In the genomic region with DNA sequence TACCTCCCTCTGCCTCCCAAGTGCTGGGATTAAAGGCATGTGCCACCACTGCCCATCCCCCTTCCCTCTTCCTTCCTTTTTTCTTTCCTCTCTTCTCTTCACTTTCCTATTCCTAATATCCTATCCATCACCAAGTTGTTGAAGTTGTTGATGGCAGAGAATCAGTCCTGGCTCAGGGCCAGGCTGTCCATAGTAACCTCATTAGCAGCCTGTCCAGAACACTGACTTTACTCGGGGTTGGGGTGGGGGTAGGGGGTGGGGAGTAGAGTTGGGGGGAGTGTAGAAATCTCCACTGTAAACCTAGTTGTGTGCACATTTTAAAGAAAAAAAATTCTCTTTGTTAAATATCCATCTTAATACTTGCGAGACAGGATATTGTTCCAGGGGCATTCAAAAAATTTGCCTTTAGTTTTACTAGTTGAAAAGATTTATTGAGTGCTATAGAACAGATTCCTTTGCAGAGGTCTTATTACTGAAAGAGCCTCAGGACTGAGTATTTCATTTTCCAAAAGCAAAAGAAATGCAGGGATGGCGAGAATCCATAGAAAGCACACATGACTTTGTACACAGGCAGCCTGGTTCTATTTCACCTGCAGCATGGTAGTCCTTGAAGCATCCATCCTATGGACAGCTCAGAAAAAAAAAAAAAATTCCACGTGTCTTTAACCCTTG, we compare ENCODE assay signal across 18 mouse cellular contexts.
"Had no signal": no experiment of that assay in that cellular context is flagged by ENCODE, and none has a peak within 500 bp of the region (broad histone marks: within the 10 kb centered on the region; RNA-seq: fewer than 3 reads in every experiment).

No protein-coding gene starts in this region.

- H3K4me3 ChIP-seq: intestine, embryonic 15.5 days; kidney, embryonic 15.5 days; layer of hippocampus, adult 2 months; liver, embryonic 15.5 days; megakaryocyte, embryonic 14.5 days; neural tube, embryonic 13.5 days had no signal

- H3K4me2 ChIP-seq: hindbrain, embryonic 14.5 days; intestine, embryonic 15.5 days; kidney, embryonic 15.5 days; liver, embryonic 15.5 days; midbrain, embryonic 11.5 days; neural tube, embryonic 13.5 days had no signal

- DNase-seq: kidney, adult 2 months; kidney, postnatal 4 days; lung, adult 2 months; retina, postnatal 1 day; right cerebral cortex, postnatal 4 days; spleen, adult 18-20 months; thymus, adult 18-20 months; thymus, postnatal 25 days had no signal

- H3K36me3 ChIP-seq: intestine, embryonic 15.5 days; kidney, embryonic 15.5 days; liver, embryonic 15.5 days; neural tube, embryonic 13.5 days had no signal

- ATAC-seq: intestine, embryonic 15.5 days; midbrain, embryonic 16.5 days had no signal

- H3K27ac ChIP-seq: hindbrain, embryonic 14.5 days; intestine, embryonic 15.5 days; kidney, embryonic 15.5 days; layer of hippocampus, adult 2 months; liver, embryonic 15.5 days; macrophage; neural tube, embryonic 13.5 days had no signal

- H3K9me3 ChIP-seq: intestine, embryonic 15.5 days; kidney, embryonic 15.5 days; liver, embryonic 15.5 days; neural tube, embryonic 13.5 days had no signal

- H3K27me3 ChIP-seq: intestine, embryonic 15.5 days; kidney, embryonic 15.5 days; liver, embryonic 15.5 days; neural tube, embryonic 13.5 days had no signal

- H3K4me1 ChIP-seq: intestine, embryonic 15.5 days; kidney, embryonic 15.5 days; liver, embryonic 15.5 days; megakaryocyte, embryonic 14.5 days; neural tube, embryonic 13.5 days had no signal

- H3K9ac ChIP-seq: hindbrain, embryonic 14.5 days; intestine, embryonic 15.5 days; kidney, embryonic 15.5 days; liver, embryonic 15.5 days; neural tube, embryonic 13.5 days had no signal
